Mouse (Mus musculus): Measurements from ENCODE around the gene Epb41l2.

- TF ChIP-seq CTCF (IDR thresholded peaks at IDR 0.05; ENCODE audit: insufficient read depth, low read length) = no peak
- no peak for TF ChIP-seq POLR2A (IDR thresholded peaks at IDR 0.05; ENCODE audit: borderline replicate concordance, extremely low read depth, low read depth, low read length)
These were observed 81.8 kb downstream of the Epb41l2 start for GRCm38 (mm10) chr10:25441405-25441804.
